Mouse (Mus musculus): ENCODE measurements at regions not wholly inside any gene's neighbourhood (a gene's known extent, or its start where the extent isn't known, plus 50 kb on each side); places are given as distances from the start of the nearest gene placed in this dataset.

- no peak for DNase-seq (ENCODE audit: low read depth, low spot score)
These were observed 348.2 kb downstream of the Fat4 start for GRCm38 (mm10) chr3:39234921-39235320.

DNA sequence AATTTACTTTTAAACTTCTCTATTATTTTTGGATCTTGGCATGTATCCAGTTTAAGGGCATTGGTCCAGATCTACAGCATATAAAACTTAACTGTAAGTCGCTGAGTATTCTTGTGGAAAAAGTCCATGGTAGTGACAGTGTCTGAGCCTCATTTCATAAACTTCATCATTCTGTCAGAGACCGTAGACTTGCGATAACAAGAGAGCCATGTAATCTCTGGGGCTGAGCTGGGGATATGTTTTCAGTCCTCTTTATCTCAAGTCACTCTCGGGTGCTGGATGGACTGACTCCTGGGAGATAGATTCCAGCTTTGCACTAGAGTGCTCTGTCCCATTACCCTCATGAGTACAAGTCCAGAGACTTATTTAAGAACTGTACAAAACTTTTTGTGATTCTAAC, 362.0 kb downstream of the Fat4 start:
- no peak for DNase-seq (ENCODE audit: low read depth, low spot score)

DNA sequence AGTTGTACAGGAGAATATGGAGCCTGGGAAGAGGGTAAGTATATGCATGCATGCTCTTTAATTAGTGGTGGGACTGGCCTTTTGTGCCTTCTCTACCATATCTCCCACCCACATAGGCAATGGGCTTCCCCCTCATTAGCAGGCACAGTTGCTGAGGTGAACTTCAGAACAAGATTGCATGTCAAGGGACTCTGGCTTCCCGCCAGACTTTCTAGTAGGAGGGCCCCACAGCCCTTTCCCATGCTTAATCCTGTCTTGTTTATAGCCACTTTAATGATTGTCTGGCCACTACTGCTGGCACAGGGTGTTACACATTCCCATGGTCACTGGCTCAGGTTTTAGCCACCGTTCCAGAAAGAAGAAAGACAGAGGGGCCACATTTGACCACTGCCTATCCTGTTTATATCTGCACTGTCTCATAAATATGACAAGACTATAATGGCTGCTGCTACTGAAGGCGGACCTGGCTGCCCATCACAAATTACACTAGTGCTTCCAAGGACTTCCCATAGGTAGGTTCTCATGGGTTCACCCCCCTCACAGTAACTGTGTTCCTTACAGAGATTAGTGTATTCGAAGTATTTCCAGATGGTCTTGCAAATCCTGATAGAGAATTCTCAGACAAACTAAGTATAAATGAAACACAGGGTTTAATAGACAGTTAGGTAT, 362.6 kb downstream of the Fat4 start:
- no peak for DNase-seq (ENCODE audit: low read depth, low spot score)

GRCm38 (mm10) chr3:39253076-39253475, 366.3 kb downstream of the Fat4 start:
- DNase-seq (ENCODE audit: low read depth, low spot score): no peak

DNA sequence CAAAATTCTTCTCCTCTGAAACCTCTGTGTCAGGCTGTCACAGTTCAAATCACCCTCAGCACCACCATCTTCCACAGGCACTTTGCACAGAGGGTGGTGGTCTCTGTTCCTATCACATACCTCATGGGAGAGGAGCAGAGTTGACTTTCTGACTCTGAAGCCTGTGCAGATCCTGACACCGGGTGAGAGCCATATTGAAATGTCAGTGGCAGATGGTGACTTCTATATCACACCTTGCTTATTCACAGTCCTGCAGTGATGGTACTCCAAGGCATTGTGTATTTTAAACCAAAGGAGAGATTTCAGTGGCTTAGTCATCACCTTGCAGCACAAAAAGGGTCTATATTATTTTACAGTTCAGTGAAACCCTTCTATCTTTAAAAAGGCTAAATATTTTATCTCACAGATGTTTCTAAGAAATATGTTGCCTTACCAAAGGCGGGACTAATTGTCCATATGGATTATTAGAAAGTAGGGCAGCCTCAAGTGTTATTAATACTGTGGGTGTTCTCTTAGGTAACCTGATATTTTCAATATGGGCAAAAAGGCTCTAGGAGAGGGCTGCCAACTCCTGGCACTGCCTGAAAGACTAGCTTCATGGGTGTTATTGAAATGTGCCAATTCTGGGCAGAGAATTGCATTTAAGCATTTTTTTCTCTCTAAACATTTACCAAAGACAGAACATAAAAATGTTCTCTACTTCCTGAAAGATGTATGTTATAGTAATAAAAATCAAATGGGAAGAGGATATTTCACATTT, 378.1 kb downstream of the Fat4 start:
- no peak for DNase-seq (ENCODE audit: low read depth, low spot score)

DNA sequence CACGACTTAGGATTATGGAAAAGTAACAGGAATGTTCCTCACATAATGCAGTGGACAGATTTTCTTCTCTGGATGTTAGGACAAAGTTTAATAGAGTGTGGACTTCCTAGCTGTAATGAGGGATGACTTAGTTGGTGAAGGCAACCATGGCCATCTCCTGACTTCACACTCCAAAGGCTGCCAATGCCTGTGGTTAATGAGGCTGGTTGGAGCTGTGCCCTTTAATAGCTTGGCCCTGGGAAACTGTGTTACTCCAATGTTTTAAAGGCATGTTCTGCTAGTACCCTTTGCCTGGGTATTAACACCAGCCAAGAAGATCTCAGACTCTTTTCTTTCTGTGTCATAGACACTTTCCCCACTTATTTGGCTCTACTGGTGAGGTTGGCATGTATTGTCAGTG, 378.9 kb downstream of the Fat4 start:
- no peak for DNase-seq (ENCODE audit: low read depth, low spot score)

DNA sequence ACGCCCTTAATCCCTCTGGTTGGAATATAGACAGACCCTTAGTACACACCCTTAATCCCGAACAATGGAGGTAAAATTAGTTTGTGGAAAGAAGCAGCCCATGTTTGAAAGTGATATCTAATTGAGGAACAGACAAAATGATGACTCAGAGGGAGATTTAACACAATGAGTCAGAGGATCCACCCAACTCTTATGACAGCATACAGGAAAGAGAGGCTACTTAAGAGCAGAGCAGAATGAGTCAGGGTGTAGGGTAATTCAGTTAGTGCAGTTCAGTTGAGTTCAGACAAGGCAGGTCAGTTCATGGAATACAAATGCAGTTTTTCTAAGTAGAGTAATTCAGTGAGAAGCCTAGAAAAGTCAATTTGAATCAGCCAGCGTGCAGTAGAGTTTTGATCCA, 382.6 kb downstream of the Fat4 start:
- DNase-seq (ENCODE audit: low read depth, low spot score): no peak

GRCm38 (mm10) chr3:39272616-39273015, 385.9 kb downstream of the Fat4 start:
- DNase-seq (ENCODE audit: low read depth, low spot score): no peak

DNA sequence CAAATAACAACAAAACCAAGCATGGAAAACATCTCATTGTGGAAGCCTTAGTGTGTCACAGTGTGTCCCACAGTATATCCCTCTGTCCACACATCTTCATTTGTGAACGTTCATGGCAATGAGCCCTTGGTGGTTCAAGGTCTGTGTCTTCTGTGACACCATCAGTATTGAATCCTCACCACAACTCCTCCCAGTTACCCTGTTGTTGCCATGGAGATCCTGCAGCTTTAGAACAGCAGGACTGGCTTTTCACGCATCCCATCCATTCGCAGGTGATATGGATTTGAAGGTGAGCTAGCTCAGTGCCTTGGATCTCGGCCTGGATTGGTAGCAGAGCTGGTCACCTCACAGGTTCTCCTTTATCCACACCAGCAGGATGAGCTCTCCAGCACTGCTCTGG, 390.2 kb downstream of the Fat4 start:
- DNase-seq (ENCODE audit: low read depth, low spot score): no peak

GRCm38 (mm10) chr3:39277310-39277709, 390.6 kb downstream of the Fat4 start:
- DNase-seq (ENCODE audit: low read depth, low spot score): no peak

DNA sequence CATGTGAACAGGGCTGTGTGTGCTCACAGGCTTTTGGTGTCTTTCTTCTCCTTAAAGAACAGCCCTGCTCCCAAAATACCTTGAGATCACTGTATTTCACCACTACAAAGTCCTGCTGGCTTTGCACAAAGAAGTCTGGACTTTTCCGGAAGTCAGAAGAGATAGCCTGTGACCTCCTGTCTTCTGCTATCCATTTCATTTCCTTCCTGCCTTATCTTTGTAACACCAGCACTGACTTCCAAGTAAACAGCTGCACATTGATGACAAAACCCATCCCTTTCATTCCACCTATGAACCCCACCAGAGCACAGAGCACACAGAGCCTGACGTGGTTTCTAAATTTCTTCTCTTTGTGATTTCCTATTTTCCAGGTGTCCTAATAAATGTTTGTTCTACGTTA, 408.5 kb downstream of the Fat4 start:
- DNase-seq (ENCODE audit: low read depth, low spot score): no peak

DNA sequence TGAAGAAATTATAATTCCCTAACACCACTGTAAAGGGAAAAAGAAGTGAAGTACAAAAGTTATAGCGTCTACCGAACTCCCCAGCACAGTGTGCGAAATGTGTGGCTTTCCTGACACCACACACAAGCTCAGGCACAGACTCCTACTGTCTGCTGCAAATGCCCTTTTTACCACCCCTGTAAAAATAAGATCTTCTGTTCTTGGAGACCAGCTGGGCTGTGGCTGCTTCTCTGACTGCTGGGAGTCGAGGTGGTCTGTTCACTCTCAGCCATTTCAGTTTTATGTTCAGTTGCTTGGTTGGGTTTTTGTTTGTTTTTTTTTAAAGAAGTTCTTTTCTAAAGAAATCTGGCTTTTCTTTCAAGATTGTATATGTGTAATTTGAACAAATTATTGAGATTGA, 409.5 kb downstream of the Fat4 start:
- no peak for DNase-seq (ENCODE audit: low read depth, low spot score)

DNA sequence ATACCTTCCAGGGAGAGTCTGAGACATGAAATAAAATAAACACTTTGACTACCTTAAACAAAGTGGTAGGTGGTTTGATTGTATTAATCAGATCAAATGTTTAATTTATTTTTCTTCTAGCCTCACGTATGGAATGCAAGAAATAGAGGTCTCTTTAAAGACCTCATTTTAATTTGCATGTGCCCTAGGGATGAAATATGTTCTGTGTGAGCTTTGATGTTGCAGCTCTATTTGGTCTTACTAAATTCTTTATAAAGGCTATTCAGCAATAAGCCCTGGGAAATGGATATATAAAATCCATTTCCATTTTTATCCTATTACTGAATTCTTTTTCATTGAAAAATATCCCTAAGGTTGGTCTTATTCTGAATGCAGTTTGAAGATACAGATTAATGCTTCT, 422.7 kb downstream of the Fat4 start:
- no peak for DNase-seq (ENCODE audit: low read depth, low spot score)

- DNase-seq (ENCODE audit: low read depth, low spot score): peak; percentile 24
These were observed 426.8 kb downstream of the Fat4 start for GRCm38 (mm10) chr3:39313563-39313962.

DNA sequence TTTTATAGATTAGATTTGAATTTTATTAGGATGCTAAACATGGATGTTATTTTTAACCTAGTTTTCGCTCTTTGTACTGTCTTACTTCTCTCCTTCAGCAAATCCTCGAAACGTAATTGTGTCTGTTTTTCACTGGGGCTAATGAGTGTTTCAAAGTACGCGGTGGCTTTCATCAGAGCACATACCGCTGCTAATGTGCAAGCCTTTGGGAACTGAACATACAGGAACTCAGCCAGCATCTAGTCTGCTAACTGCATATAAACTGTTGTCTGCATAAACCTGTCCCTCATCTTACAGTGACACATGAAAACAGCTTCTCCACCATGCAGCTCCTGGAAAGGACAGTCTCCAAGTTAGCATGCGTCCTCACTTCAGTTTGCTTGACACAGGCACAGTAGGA, 434.1 kb downstream of the Fat4 start:
- no peak for DNase-seq (ENCODE audit: low read depth, low spot score)

GRCm38 (mm10) chr3:39322225-39322624, 435.5 kb downstream of the Fat4 start:
- no peak for DNase-seq (ENCODE audit: low read depth, low spot score)

- no peak for DNase-seq (ENCODE audit: low read depth, low spot score)
These were observed 449.0 kb downstream of the Fat4 start for GRCm38 (mm10) chr3:39335612-39336230.

- DNase-seq (ENCODE audit: low read depth, low spot score): no peak
These were observed 454.5 kb downstream of the Fat4 start for GRCm38 (mm10) chr3:39341161-39341687.

DNA sequence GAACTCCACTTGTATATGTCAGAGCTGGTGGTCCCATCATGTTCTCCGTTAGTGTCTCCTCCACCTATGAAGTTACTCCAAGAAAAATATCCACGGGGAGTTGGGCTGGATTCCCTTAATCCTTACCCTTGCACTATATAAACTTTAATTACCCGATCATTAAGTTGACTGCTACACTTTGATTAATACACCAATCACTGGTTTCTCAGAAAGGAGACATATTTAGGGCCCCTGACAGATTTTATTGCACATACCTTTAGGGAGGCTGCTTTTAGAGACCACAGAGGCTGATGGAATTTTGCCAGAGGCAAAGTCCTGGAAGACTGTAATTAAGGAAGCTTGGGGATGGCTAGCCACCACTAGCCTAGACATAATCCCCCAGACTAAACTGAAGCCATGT, 457.3 kb downstream of the Fat4 start:
- no peak for DNase-seq (ENCODE audit: low read depth, low spot score)

- DNase-seq (ENCODE audit: low read depth, low spot score): no peak
These were observed 460.8 kb downstream of the Fat4 start for GRCm38 (mm10) chr3:39347578-39347977.

GRCm38 (mm10) chr3:39357012-39357411, 470.3 kb downstream of the Fat4 start:
- DNase-seq (ENCODE audit: low read depth, low spot score): no peak

DNA sequence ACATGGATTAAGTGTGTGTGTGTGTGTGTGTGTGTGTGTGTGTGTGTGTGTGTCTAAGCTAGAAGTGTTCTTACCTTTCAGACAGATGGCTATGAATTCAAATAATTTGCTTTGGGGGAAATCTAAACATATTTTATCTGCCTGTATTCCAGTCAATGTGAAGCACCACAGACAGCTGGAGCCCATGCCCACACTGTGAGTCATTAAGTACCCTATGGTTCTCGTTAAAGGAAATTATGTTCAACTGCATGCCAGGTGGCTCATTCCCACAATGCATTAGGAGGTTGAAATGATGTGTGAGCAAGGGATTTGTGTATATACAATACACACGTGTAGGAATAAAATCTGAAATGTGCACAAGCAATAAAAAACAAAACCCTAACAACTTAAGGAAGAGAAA, 473.5 kb downstream of the Fat4 start:
- DNase-seq (ENCODE audit: low read depth, low spot score): no peak

DNA sequence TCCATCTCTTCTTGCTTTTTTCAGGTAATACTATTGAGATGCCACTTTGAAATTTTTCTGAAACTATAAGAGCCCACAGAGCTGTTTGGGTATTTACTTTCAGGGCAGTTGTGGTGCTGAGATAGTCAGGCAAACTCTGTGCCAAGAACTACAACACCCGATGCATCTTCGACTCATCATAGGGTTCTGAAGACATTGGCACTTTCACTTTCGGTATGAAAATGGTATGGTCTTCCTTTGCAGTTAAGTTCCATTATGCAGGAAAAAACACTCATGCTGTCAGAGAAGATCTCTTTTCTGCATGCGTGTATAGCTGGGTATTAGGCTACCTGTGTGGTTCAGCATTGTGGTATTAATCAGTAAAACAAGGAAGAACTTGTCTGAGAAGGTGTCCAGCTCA, 484.2 kb downstream of the Fat4 start:
- DNase-seq (ENCODE audit: low read depth, low spot score): no peak
